8 mouse cellular contexts compared by ENCODE assay signal in the genomic region with DNA sequence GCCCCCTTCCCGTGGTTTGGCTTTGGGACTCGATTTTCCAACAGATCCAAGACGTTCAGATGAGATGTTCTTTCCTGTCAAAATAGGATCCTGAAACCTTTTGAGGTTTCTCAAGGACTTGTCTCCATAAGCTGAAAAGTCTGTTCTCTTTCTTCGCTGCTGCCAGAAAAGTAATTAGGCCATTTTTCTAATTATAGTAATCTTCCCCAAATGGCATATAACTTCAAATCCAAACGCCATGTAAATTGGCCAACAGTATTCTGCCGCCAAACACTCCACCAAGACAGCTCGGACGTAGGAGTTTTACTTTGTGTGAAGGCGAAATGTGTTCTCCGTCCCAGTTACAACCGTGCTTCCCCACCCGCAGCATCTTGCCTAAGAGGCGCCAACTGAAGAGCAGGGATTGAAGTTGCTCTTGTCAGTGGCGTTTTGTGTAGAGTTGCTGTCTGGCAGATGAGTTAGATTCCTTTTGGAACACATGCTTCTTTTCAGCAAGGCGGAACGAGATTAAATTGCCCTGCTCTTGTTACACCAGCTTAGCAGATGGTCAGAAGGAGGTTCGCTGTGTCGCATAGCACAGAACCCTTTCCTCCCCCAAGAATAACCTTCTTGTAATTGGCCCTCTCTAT.
DNase-seq lines count a peak whose midpoint lies in the region; ATAC-seq and TF ChIP-seq lines count a peak whose summit lies in the region.

No protein-coding gene starts in this region.

- no peak for TF ChIP-seq POLR2A in limb, embryonic 14.5 days (IDR thresholded peaks at IDR 0.05; ENCODE audit: borderline replicate concordance, extremely low read depth, insufficient read depth, insufficient read length)

- H3K4me3 ChIP-seq in hindbrain, embryonic 13.5 days, result peak overlapping the region; percentile 26
- peak overlapping the region; percentile 24 for H3K4me3 ChIP-seq in limb, embryonic 14.5 days (replicated peaks; ENCODE audit: low read length)

- H3K36me3 ChIP-seq in hindbrain, embryonic 13.5 days, result no peaks in the 10 kb centered on the region
- no peaks in the 10 kb centered on the region for H3K36me3 ChIP-seq in limb, embryonic 14.5 days (ENCODE audit: control insufficient read depth, insufficient read depth, low read length)

- H3K4me1 ChIP-seq in hindbrain, embryonic 13.5 days (replicated peaks), result peaks cover 16% of the 10 kb centered on the region
- peaks cover 3% of the 10 kb centered on the region; the same call in 1 of the 2 replicates for H3K4me1 ChIP-seq in limb, embryonic 14.5 days (ENCODE audit: control insufficient read depth, insufficient read depth, low read length)

- peak; percentile 30 for DNase-seq in layer of hippocampus, adult 11-12 months (ENCODE audit: low spot score)
- no peak for DNase-seq in layer of hippocampus, adult 9-10 months (ENCODE audit: low spot score)
- peak; percentile 72 for DNase-seq in embryo, embryonic 10 days (ENCODE audit: low spot score)
- peak; percentile 27 for DNase-seq in limb, embryonic 14.5 days (ENCODE audit: low spot score)
- DNase-seq in right cerebral cortex, adult 2 months (ENCODE audit: low spot score in 2 of 2), result peak; percentile 60 to 62
- no peak for DNase-seq in spleen, adult 18-20 months

- peak overlapping the region; percentile 51 for H3K4me2 ChIP-seq in hindbrain, embryonic 13.5 days
- peak overlapping the region; percentile 48 for H3K4me2 ChIP-seq in limb, embryonic 14.5 days (replicated peaks; ENCODE audit: low read depth, low read length, severe bottlenecking)

- H3K27me3 ChIP-seq in hindbrain, embryonic 13.5 days, result no peaks in the 10 kb centered on the region
- no peaks in the 10 kb centered on the region for H3K27me3 ChIP-seq in limb, embryonic 14.5 days (ENCODE audit: control insufficient read depth, insufficient read depth, low read length)

- 31% methylated on average over 18 of the region's 18 CpGs for WGBS in hindbrain, embryonic 13.5 days
- WGBS in limb, embryonic 14.5 days, result 10% methylated on average over 18 of the region's 18 CpGs

- H3K9me3 ChIP-seq in hindbrain, embryonic 13.5 days, result no peaks in the 10 kb centered on the region
- no peaks in the 10 kb centered on the region for H3K9me3 ChIP-seq in limb, embryonic 14.5 days (ENCODE audit: control insufficient read depth, low read length)

- no peak overlapping the region for H3K27ac ChIP-seq in hindbrain, embryonic 13.5 days
- H3K27ac ChIP-seq in limb, embryonic 14.5 days (replicated peaks; ENCODE audit: low read depth, low read length), result no peak overlapping the region

- ATAC-seq in hindbrain, embryonic 13.5 days (ENCODE audit: low FRiP score), result peak; percentile 49; the same call in 1 of the 2 replicates
- peak; percentile 67 for ATAC-seq in limb, embryonic 14.5 days (ENCODE audit: low FRiP score, low read depth)
- no peak for ATAC-seq in inflammation-experienced regulatory T-cells, adult 6 months

- no peak overlapping the region for H3K9ac ChIP-seq in hindbrain, embryonic 13.5 days
- H3K9ac ChIP-seq in limb, embryonic 14.5 days (ENCODE audit: low read depth, low read length, severe bottlenecking), result peak overlapping the region; percentile 43; the same call in 1 of the 2 replicates

Comparison
In these comparisons a context has a peak if more than half of its experiments do, and no peak if none do; other contexts are left out.
1. DNase-seq: peak in layer of hippocampus, adult 11-12 months (single experiment), embryo, embryonic 10 days (single experiment), limb, embryonic 14.5 days (single experiment) and right cerebral cortex, adult 2 months (2 of 2); none in layer of hippocampus, adult 9-10 months (single experiment) and spleen, adult 18-20 months (0 of 2).